ENCODE assay signal across 9 mouse cellular contexts in genomic region chr9:54533975-54534374, GRCm38 (mm10). TPM values are rescaled to one million over a fixed set of nuclear protein-coding genes. Genes with fewer than 3 reads are reported as not detected.
DNase-seq lines count a peak whose midpoint lies in the region; ATAC-seq lines count a peak whose summit lies in the region.
"Had no signal": no experiment of that assay in that cellular context is flagged by ENCODE, and none has a peak within 500 bp of the region (broad histone marks: within the 10 kb centered on the region; RNA-seq: fewer than 3 reads in every experiment).

No protein-coding gene starts in this region.

- H3K9me3 ChIP-seq in neural tube, embryonic 13.5 days, result no peaks in the 10 kb centered on the region
- H3K9me3 ChIP-seq in kidney, embryonic 14.5 days (ENCODE audit: control insufficient read depth, low read length), result no peaks in the 10 kb centered on the region

- H3K9ac ChIP-seq in neural tube, embryonic 13.5 days, result no peak overlapping the region
- H3K9ac ChIP-seq in kidney, embryonic 14.5 days (ENCODE audit: low read depth, low read length), result no peak overlapping the region

- peak; percentile 35 for DNase-seq in lung, postnatal 10 days
- no peak for DNase-seq in lung, postnatal 25 days (ENCODE audit: low spot score)
- peak; percentile 68 to 79 for DNase-seq in cerebellum, postnatal 25 days
- peak; percentile 82 for DNase-seq in layer of hippocampus, adult 11-12 months (ENCODE audit: low spot score)
- no peak for DNase-seq in thymus, postnatal 36 days
- no peak for DNase-seq in gastrocnemius, postnatal 4 days (ENCODE audit: low spot score in 2 of 2)

- H3K27ac ChIP-seq in neural tube, embryonic 13.5 days (replicated peaks), result peak overlapping the region; percentile 75
- H3K27ac ChIP-seq in kidney, embryonic 14.5 days (ENCODE audit: low read depth, low read length), result no peak overlapping the region
- H3K27ac ChIP-seq: macrophage had no signal

- 40% methylated on average over 5 of the region's 5 CpGs for WGBS in neural tube, embryonic 13.5 days
- whole genome bisulfite sequencing in kidney, embryonic 14.5 days, result 79% methylated on average over 5 of the region's 5 CpGs

- no peaks in the 10 kb centered on the region for H3K36me3 ChIP-seq in neural tube, embryonic 13.5 days
- no peaks in the 10 kb centered on the region for H3K36me3 ChIP-seq in kidney, embryonic 14.5 days (ENCODE audit: control insufficient read depth, insufficient read depth, low read length)

- ATAC-seq in neural tube, embryonic 13.5 days (ENCODE audit: low read depth), result peak; percentile 85
- no peak for ATAC-seq in kidney, embryonic 14.5 days (ENCODE audit: low FRiP score, low TSS enrichment)

- H3K27me3 ChIP-seq in neural tube, embryonic 13.5 days, result no peaks in the 10 kb centered on the region
- no peaks in the 10 kb centered on the region for H3K27me3 ChIP-seq in kidney, embryonic 14.5 days (ENCODE audit: control insufficient read depth, insufficient read depth, low read length)

- peaks cover 25% of the 10 kb centered on the region for H3K4me1 ChIP-seq in neural tube, embryonic 13.5 days (replicated peaks)
- H3K4me1 ChIP-seq in kidney, embryonic 14.5 days (ENCODE audit: control insufficient read depth, insufficient read depth, low read length), result no peaks in the 10 kb centered on the region

- H3K4me3 ChIP-seq in neural tube, embryonic 13.5 days, result no peak overlapping the region
- H3K4me3 ChIP-seq in kidney, embryonic 14.5 days (ENCODE audit: low read length), result no peak overlapping the region

- no peak overlapping the region for H3K4me2 ChIP-seq in neural tube, embryonic 13.5 days
- H3K4me2 ChIP-seq in kidney, embryonic 14.5 days (replicated peaks; ENCODE audit: low read depth, low read length), result no peak overlapping the region

RNA-seq across cellular contexts. Expression of gene Sh2d7, which starts 4.8 kb away (rescaled TPM):
- not detected in 2 replicates for polyA plus RNA-seq in neural tube, embryonic 13.5 days (2015; fragmentation: Nextera tagmentation; extraction: Ambion mirVana)
- polyA plus RNA-seq in kidney, embryonic 14.5 days (2014; fragmentation: Nextera tagmentation; extraction: Ambion mirVana), result not detected in 2 replicates
- total RNA-seq in gastrocnemius, postnatal 4 days (2021), result not detected
- polyA plus RNA-seq: macrophage had no signal

RNA-seq across cellular contexts. Expression of gene Cib2, which starts 26.0 kb away (rescaled TPM):
- polyA plus RNA-seq in neural tube, embryonic 13.5 days (2015; fragmentation: Nextera tagmentation; extraction: Ambion mirVana), result 45.9 and 46.2 TPM in 2 replicates
- 20.0 and 20.6 TPM in 2 replicates for polyA plus RNA-seq in kidney, embryonic 14.5 days (2014; fragmentation: Nextera tagmentation; extraction: Ambion mirVana)
- total RNA-seq in gastrocnemius, postnatal 4 days (2021), result 10 to 100 TPM; 18.5 to 24.5 TPM

RNA-seq across cellular contexts. Expression of gene Dmxl2, which starts 32.5 kb away (rescaled TPM):
- 43.7 and 48.2 TPM in 2 replicates for polyA plus RNA-seq in neural tube, embryonic 13.5 days (2015; fragmentation: Nextera tagmentation; extraction: Ambion mirVana)
- 7.4 and 9.1 TPM in 2 replicates for polyA plus RNA-seq in kidney, embryonic 14.5 days (2014; fragmentation: Nextera tagmentation; extraction: Ambion mirVana)
- 1 to 10 TPM; 7.1 to 8.7 TPM for total RNA-seq in gastrocnemius, postnatal 4 days (2021)

RNA-seq across cellular contexts. Expression of gene Idh3a, which starts 52.2 kb away (rescaled TPM):
- 121 and 122 TPM in 2 replicates for polyA plus RNA-seq in neural tube, embryonic 13.5 days (2015; fragmentation: Nextera tagmentation; extraction: Ambion mirVana)
- 132 and 145 TPM in 2 replicates for polyA plus RNA-seq in kidney, embryonic 14.5 days (2014; fragmentation: Nextera tagmentation; extraction: Ambion mirVana)
- total RNA-seq in gastrocnemius, postnatal 4 days (2021), result 100 to 1,000 TPM; 254 to 292 TPM

Comparison
In these comparisons a context has a peak if more than half of its experiments do, and no peak if none do; other contexts are left out.
1. DNase-seq: peak in lung, postnatal 10 days (single experiment), cerebellum, postnatal 25 days (2 of 2) and layer of hippocampus, adult 11-12 months (single experiment); none in lung, postnatal 25 days (single experiment), thymus, postnatal 36 days (0 of 2) and gastrocnemius, postnatal 4 days (0 of 2).